Mouse (Mus musculus) thymus, postnatal 25 days (tissue): ENCODE data around the gene Vmn1r81.

Experiments used
- DNase-seq: peaks from one replicate; pipeline ENCODE4 v3.0.0; 2022

The Vmn1r81 gene

GRCm38 (mm10) chr7:12268169-12268568, at the start of gene Vmn1r81:
TSS of gene Vmn1r81 (minus strand) at chr7:12268269.
- DNase-seq: no peak

DNA sequence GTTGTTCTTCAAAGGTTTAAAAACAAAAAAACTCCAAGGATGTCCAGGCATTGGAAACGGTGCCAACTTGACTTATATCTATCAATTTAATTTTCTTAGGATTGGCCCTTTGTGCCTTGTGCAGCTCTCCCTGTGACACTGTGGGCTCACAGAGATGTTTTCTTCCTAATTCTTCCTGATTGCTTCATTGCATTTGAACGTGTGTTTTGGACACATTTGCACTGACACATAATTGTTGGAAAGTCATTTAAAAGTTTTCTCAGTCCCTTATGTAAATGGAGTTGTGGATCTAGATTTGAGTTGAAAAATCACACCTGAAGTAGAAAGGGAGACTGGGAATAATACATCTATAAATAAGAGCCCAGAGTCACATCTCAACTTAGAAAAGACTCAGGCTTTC, 32.1 kb upstream of the Vmn1r81 start, which contains the start of gene Vmn1r82:
Gene Vmn1r82 (plus strand): TSS at position 301 of the 400 bp plus-strand sequence.
- no peak for DNase-seq

DNA sequence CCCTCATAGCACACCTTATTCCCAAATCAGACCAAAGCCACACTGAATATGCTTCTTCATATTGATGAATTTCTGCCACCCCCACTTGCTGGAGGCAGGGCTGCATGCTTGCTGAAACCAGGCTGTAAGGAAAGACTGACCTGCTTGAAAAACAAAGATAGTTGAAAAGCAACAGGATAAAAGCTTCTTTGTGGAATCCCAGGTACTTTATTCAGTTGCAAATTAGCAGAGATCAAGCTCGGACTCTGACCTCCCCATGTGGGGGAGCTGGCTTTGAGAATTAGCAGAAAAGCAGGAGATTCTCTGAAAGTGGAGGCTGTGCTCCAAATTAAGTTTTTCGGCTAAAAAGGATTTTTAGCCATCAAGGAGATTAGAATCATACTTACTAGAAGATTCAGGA, 63.9 kb downstream of the Vmn1r81 start:
- DNase-seq: no peak
